Mouse (Mus musculus) lung, adult 18-20 months (tissue): ENCODE results near the gene Als2cr12.
A peak's percentile ranks its signal among the peaks of the same experiment; 100 is the strongest.
"Not testable (repeated sequence)": the region's sequence is repeated elsewhere in the genome, so short reads cannot be mapped to it uniquely, and the experiment has no call there.

Source experiments
- DNase-seq, 2 experiments: peaks; one replicate each; pipeline ENCODE4 v3.0.0; 2022; ENCODE audit warnings: mixed read lengths in 2 of 2

Als2cr12 gene

GRCm38 (mm10) chr1:58695810-58696209 is at the start of gene Als2cr12:
Gene Als2cr12 (minus strand): TSS chr1:58695989.
- DNase-seq = not testable (repeated sequence)

GRCm38 (mm10) chr1:58744645-58745044 is 48.9 kb upstream of the Als2cr12 start:
- peak; percentile 35 to 39 for DNase-seq

- DNase-seq = no peak
Measured at GRCm38 (mm10) chr1:58743252-58743651, 47.5 kb upstream of the Als2cr12 start.

- no peak for DNase-seq
Measured at GRCm38 (mm10) chr1:58742571-58743021, 46.8 kb upstream of the Als2cr12 start.

GRCm38 (mm10) chr1:58739529-58739928 is 43.7 kb upstream of the Als2cr12 start:
- DNase-seq = no peak

GRCm38 (mm10) chr1:58736968-58737367 is 41.2 kb upstream of the Als2cr12 start:
- no peak for DNase-seq

- no peak for DNase-seq
Measured at GRCm38 (mm10) chr1:58735962-58736361, 40.2 kb upstream of the Als2cr12 start.

GRCm38 (mm10) chr1:58734043-58734920 is 38.5 kb upstream of the Als2cr12 start:
- DNase-seq = no peak

GRCm38 (mm10) chr1:58733636-58734035 is 37.8 kb upstream of the Als2cr12 start:
- no peak for DNase-seq

GRCm38 (mm10) chr1:58728590-58728868 is 32.7 kb upstream of the Als2cr12 start:
- DNase-seq = no peak

GRCm38 (mm10) chr1:58727747-58728589 is 32.2 kb upstream of the Als2cr12 start:
- no peak for DNase-seq

GRCm38 (mm10) chr1:58727019-58727746 is 31.4 kb upstream of the Als2cr12 start:
- peak; percentile 55 to 66 for DNase-seq

GRCm38 (mm10) chr1:58725767-58726166 is 30.0 kb upstream of the Als2cr12 start:
- peak; percentile 52 to 63 for DNase-seq

GRCm38 (mm10) chr1:58725095-58725494 is 29.3 kb upstream of the Als2cr12 start:
- DNase-seq = no peak

- DNase-seq = no peak
Measured at GRCm38 (mm10) chr1:58724533-58724932, 28.7 kb upstream of the Als2cr12 start.

GRCm38 (mm10) chr1:58723809-58724405 is 28.1 kb upstream of the Als2cr12 start:
- no peak for DNase-seq

GRCm38 (mm10) chr1:58723062-58723808 is 27.4 kb upstream of the Als2cr12 start:
- no peak for DNase-seq

- DNase-seq = no peak
Measured at GRCm38 (mm10) chr1:58722115-58722938, 26.5 kb upstream of the Als2cr12 start.

- no peak for DNase-seq
Measured at GRCm38 (mm10) chr1:58720988-58721387, 25.2 kb upstream of the Als2cr12 start.

- peak; percentile 71 to 77 for DNase-seq
Measured at GRCm38 (mm10) chr1:58720090-58720489, 24.3 kb upstream of the Als2cr12 start.
